Mouse (Mus musculus): ENCODE measurements at regions not wholly inside any gene's neighbourhood (a gene's known extent, or its start where the extent isn't known, plus 50 kb on each side); places are given as distances from the start of the nearest gene placed in this dataset.

DNA sequence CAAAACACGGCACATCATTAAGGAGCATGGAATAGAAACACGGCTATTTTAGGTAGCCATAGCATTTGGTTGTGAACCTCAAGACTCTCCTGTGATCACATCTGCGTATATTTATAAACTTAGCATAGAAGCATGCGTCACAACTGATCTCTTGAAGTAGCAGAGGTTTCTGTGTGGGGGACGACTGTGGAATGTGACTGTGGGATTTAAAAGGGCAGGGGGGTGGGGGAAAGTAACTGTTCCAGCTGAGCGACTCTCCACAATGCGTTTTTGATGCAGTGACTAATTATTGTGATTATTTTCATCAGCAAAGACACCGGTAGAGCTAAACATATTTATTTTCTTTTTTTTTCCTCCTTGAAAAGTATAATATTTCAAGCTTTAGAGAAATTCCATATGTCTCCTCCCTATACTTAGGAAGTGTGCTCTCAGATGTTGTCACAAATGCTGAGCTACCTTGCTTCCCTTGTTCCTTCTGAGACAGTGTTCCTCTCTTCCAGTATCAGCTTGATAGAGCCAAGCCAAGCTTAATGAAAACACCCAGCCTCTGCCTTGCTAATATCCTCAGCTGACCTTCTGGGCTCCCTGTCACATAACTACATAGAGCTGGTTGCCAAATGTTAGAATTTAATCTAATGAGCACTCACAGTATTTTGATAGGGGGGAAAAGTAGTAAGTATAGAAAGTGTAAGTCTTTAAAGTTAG lies 75.0 kb upstream of the Magi3 start:
- no peak for DNase-seq

DNA sequence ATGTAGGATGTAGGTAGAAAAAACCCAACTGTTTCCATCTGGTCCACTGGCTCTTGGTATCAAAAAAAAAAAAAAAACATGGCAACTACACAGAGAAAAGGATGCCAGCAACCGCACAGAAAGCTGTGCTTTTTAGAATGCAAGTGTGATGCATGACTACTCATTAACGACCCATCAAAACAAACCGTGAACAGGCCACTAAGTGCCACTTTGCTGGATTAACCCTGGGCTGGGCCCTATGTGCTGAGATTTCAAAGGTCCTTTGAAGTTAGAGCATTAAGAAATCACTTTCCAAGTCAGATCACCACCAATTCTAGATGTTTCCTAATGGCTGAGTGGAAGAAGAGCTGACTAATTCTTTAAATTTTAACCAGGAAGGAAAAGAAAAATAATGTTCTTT lies 73.7 kb upstream of the Magi3 start:
- no peak for DNase-seq

DNA sequence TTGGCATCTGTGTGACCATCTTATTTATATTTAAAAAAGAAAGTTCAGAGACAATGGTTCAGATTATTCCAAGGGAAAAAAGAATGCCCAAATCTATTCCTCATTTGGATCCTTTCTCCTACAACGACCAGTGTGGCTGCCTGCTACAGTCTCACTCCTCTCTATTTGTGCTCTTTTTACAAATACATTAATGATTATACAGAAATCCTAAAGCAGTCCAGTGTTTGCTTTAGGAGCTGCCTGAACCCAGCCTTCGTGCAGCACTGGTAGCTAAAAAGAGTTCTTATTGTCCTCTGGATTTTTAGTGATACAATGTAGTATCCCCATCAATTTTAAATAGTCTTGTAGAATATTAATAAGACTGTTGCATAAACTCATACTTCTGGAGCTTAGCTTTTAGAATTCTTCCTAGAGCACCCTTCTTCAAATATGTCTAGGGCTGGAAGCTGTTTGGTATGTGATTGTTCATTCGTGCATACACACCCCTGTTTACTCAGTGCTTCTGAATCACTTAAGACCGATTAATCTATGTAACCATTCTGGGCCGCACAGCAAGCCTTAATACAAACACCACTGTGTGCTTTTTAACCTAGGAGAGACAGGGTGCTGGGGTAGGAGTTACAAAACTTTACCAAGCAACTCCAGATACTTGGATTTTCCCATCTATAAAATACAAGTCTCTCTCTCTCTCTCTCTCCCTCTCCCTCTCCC lies 69.0 kb upstream of the Magi3 start:
- no peak for DNase-seq

DNA sequence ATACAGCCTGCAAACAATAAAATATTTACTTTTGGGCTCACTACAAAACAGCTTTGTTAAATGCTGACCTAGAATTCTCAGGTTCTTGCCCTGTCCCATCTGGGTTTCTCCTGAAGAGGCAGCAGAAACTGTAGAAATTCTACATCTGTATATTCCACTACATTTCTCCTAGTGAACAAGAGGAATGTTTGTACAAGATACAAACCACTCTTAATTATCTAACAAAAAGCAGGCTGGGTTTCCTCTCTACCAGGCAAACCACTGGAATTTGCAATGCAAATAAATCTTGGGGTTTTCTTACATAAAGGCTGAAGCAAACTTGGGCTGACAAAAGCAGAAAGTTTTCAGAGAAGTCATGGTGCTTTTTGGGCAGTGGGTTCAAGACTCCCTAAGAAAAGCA lies 67.7 kb upstream of the Magi3 start:
- no peak for DNase-seq

- no peak for DNase-seq
Observed at GRCm38 (mm10) chr3:104284961-104285360, 64.8 kb upstream of the Magi3 start.

DNA sequence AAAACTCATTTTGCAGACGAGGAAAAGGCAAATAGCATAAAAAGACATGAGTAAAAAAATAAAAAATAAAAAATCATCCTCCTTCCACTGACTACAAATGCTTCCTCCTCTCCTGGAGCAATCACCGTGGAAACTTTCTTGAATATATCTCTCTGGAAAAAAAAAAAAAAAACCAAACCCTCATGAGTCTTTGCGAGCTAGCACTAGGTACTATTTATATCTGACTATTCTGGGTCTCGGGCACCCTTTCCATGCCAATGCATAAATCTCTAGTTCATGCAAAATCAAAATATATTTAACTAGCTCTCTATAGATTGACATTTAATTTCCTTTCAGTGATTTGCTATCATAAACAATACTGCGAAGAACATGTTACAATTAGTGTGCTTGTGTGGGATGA lies 63.7 kb upstream of the Magi3 start:
- DNase-seq = no peak

DNA sequence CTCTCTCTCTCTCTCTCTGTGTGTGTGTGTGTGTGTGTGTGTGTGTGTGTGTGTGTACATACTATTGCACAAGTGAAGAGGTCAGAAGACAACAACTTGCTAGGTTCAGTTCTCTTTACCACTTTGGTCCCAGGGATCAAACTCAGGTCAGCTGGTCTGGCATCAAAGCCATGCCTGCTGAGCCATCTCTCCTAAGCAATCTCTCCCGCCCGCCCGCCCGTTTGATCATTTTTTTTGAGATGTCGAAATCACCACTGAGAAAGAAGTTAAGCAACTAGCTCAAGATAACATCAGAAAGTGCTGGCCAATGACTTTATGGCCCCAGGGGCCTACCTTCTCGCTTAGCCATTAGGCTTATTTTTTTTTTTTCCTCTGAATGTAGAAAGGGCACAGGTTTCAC lies 59.3 kb upstream of the Magi3 start:
- no peak for DNase-seq

GRCm38 (mm10) chr3:104274718-104275302 lies 54.6 kb upstream of the Magi3 start:
- DNase-seq = no peak

- DNase-seq = no peak
Observed at GRCm38 (mm10) chr3:104274084-104274483, 53.9 kb upstream of the Magi3 start.

All from kidney, postnatal 10 days (tissue).